Mouse (Mus musculus): ENCODE results near the gene Olfr1061. TPM values are rescaled to one million over a fixed set of nuclear protein-coding genes. Genes with fewer than 3 reads are reported as not detected.

Gene Olfr1061
- polyA plus RNA-seq, 1 experiment from 2014 or later, result not detected

Other genes starting within 250 kb of the Olfr1061 start
- not detected in 2 replicates for gene Olfr1043, start 246.5 kb downstream of the Olfr1061 start, polyA plus RNA-seq (2015; fragmentation: Nextera tagmentation; extraction: Ambion mirVana)
- gene Olfr1044, start 236.2 kb downstream of the Olfr1061 start, polyA plus RNA-seq (2015; fragmentation: Nextera tagmentation; extraction: Ambion mirVana), result not detected in 2 replicates
- not detected in 2 replicates for gene Olfr52, start 228.4 kb downstream of the Olfr1061 start, polyA plus RNA-seq (2015; fragmentation: Nextera tagmentation; extraction: Ambion mirVana)
- not detected in 2 replicates for gene Olfr1045, start 211.0 kb downstream of the Olfr1061 start, polyA plus RNA-seq (2015; fragmentation: Nextera tagmentation; extraction: Ambion mirVana)
- gene Olfr1046, start 194.7 kb downstream of the Olfr1061 start, polyA plus RNA-seq (2015; fragmentation: Nextera tagmentation; extraction: Ambion mirVana), result not detected in 2 replicates
- gene Olfr1047, start 182.6 kb downstream of the Olfr1061 start, polyA plus RNA-seq (2015; fragmentation: Nextera tagmentation; extraction: Ambion mirVana), result not detected in 2 replicates
- not detected in 2 replicates for gene Olfr1048, start 173.8 kb downstream of the Olfr1061 start, polyA plus RNA-seq (2015; fragmentation: Nextera tagmentation; extraction: Ambion mirVana)
- gene Olfr1049, start 155.7 kb downstream of the Olfr1061 start, polyA plus RNA-seq (2015; fragmentation: Nextera tagmentation; extraction: Ambion mirVana), result not detected in 2 replicates
- gene Olfr1051, start 135.0 kb downstream of the Olfr1061 start, polyA plus RNA-seq (2015; fragmentation: Nextera tagmentation; extraction: Ambion mirVana), result not detected in 2 replicates
- gene Olfr1052, start 121.6 kb downstream of the Olfr1061 start, polyA plus RNA-seq (2015; fragmentation: Nextera tagmentation; extraction: Ambion mirVana), result not detected in 2 replicates
- not detected in 2 replicates for gene Olfr1053, start 98.8 kb downstream of the Olfr1061 start, polyA plus RNA-seq (2015; fragmentation: Nextera tagmentation; extraction: Ambion mirVana)
- gene Olfr1054, start 78.6 kb downstream of the Olfr1061 start, polyA plus RNA-seq (2015; fragmentation: Nextera tagmentation; extraction: Ambion mirVana), result not detected in 2 replicates
- gene Olfr1055, start 63.8 kb downstream of the Olfr1061 start, polyA plus RNA-seq (2015; fragmentation: Nextera tagmentation; extraction: Ambion mirVana), result not detected in 2 replicates
- gene Olfr1056, start 51.6 kb downstream of the Olfr1061 start, polyA plus RNA-seq (2015; fragmentation: Nextera tagmentation; extraction: Ambion mirVana), result not detected in 2 replicates
- not detected in 2 replicates for gene Olfr1057, start 35.7 kb downstream of the Olfr1061 start, polyA plus RNA-seq (2015; fragmentation: Nextera tagmentation; extraction: Ambion mirVana)
- gene Olfr1058, start 25.5 kb downstream of the Olfr1061 start, polyA plus RNA-seq (2015; fragmentation: Nextera tagmentation; extraction: Ambion mirVana), result not detected in 2 replicates
- gene Olfr1062, start 12.7 kb upstream of the Olfr1061 start, polyA plus RNA-seq (2015; fragmentation: Nextera tagmentation; extraction: Ambion mirVana), result not detected in 2 replicates
- gene Olfr1065, start 36.5 kb upstream of the Olfr1061 start, polyA plus RNA-seq (2015; fragmentation: Nextera tagmentation; extraction: Ambion mirVana), result not detected in 2 replicates
- gene Olfr1066, start 42.2 kb upstream of the Olfr1061 start, polyA plus RNA-seq (2015; fragmentation: Nextera tagmentation; extraction: Ambion mirVana), result not detected in 2 replicates
- gene Olfr228, start 73.3 kb upstream of the Olfr1061 start, polyA plus RNA-seq (2015; fragmentation: Nextera tagmentation; extraction: Ambion mirVana), result not detected in 2 replicates
- gene Olfr1076, start 94.4 kb upstream of the Olfr1061 start, polyA plus RNA-seq (2015; fragmentation: Nextera tagmentation; extraction: Ambion mirVana), result not detected in 2 replicates
- not detected in 2 replicates for gene Olfr1079, start 128.4 kb upstream of the Olfr1061 start, polyA plus RNA-seq (2015; fragmentation: Nextera tagmentation; extraction: Ambion mirVana)
- gene Olfr1080, start 144.2 kb upstream of the Olfr1061 start, polyA plus RNA-seq (2015; fragmentation: Nextera tagmentation; extraction: Ambion mirVana), result not detected in 2 replicates
- not detected in 2 replicates for gene Olfr1082, start 184.9 kb upstream of the Olfr1061 start, polyA plus RNA-seq (2015; fragmentation: Nextera tagmentation; extraction: Ambion mirVana)
- not detected in 2 replicates for gene Olfr1084, start 225.7 kb upstream of the Olfr1061 start, polyA plus RNA-seq (2015; fragmentation: Nextera tagmentation; extraction: Ambion mirVana)
- not detected in 2 replicates for gene Olfr1085, start 248.0 kb upstream of the Olfr1061 start, polyA plus RNA-seq (2015; fragmentation: Nextera tagmentation; extraction: Ambion mirVana)

Data from heart, embryonic 15.5 days (tissue).